Mouse (Mus musculus): Measurements from ENCODE around the gene Atp1b4. TPM values are rescaled to one million over a fixed set of nuclear protein-coding genes. Genes with fewer than 3 reads are reported as not detected.
"Not testable (repeated sequence)": the region's sequence is repeated elsewhere in the genome, so short reads cannot be mapped to it uniquely, and the experiment has no call there.

Gene Atp1b4
- not detected for polyA plus RNA-seq (2017; shearing (Covaris generic))

DNA sequence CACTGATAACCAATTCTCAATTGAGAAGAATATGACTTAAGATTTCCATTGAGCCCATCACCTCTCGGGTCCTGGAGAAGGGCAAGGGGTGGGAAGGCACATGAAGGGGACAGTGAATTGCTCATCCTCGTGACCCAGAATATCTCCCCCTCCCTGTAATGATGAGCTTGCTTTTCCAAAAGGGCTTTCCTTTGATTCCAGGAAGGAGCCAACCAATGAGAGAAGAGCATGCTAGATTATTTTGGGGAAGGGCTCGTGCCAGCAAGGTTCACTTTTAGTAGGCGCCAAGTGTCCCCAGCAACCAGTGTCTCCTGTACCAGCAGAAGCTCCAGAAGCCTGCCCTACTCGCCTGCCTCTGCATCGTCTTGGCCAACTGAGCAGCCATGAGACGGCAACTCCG, at the start of gene Atp1b4:
Gene Atp1b4 (plus strand): TSS at position 301 of the 400 bp plus-strand sequence.
- ATAC-seq: no peak

DNA sequence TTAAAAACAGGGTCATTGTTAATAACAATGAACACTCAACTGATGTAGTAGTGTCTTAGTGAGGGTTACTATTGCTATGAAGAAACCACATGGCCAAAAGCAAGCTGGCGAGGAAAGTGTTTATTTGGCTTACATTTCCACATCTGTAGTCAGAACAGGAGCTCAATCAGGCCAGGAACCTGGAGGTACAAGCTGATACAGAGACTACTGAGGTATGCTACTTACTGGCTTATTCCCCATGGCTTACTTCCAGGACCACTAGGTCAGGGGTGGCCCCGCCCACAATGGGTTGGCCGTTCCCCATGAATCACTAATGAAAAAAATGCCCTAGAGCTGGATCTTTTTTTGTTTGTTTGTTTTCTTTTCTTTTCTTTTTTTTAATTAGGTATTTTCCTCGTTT, 7.4 kb upstream of the Atp1b4 start:
- ATAC-seq: no peak

DNA sequence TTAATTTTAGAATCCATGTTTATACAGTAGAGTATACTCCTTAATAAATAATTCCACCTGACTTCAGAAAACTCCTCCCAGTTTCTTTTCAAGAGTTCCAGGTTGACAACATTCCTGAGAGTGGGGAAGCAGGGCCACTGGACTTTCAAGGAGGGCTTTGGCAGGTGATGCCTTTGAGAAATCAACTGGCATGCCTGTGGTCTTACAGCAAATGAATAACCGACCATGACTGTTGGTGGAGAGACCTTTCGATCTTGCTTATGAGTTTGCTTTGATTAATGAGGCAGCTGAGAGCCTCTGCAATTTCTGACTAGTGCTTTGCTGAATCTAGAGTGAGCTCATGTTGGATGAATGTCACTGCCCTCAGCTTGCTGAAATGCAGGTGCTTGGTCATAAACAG, 4.9 kb upstream of the Atp1b4 start:
- no peak for ATAC-seq

DNA sequence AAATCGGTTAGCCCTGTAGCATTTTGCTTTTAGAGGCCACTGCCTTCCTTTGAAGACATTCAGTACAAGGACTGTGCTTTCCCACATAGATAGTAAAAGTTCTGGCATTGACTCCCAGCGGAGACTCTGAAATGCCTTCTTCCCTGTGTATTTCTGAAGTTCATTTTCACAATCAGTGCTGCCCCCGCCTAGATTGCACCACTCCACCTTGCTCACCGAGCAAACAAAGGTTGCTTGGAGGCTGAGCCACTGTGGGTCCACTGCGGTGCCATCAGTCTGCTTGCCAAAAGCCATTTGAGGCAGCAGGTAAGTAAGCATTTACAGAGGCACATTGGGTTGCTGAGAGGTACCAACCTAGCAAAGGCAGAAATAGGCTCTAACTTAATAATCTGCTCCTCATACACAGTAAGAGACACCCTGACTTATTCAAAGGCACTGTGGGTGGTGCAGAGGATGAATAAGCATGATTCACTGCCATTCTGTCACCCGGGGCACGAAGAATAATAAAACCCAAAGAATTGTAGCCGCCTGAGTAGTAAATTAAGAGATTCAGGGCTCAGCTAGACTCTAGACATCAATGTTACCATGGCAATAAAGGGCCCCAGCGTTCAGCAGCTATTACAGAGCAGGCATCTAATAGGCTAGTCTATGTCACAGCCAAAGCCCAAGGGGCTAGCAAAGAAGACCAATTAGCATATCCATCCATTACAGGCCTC, 2.9 kb upstream of the Atp1b4 start:
- ATAC-seq: no peak

DNA sequence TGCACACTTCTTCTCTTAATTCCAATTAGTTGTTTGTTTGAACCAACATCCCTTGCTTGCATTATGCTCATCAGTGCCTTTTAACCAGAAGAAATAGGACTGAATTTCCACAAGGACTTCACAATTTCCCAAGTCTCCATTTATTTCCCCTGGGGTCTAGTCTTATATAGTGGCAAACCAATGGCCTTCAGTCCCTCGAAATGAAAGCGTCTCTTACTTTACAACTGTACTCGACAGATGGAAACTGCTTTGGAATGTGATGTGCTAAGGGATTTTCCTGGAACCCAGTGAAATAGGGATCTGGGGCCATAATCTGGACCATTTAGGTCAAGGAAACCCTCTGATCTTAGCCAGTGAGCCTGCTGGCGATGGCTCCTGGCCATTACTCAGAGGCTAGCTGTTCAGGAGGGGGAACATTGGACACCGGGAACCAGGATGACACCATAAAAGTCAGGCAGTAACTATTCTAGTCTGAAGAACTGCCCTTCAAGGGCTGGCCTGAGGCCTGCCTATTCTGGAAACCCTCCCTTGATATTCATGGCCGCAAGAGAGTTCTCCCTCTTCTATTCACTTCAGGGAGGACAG, 2.3 kb upstream of the Atp1b4 start:
- no peak for ATAC-seq

DNA sequence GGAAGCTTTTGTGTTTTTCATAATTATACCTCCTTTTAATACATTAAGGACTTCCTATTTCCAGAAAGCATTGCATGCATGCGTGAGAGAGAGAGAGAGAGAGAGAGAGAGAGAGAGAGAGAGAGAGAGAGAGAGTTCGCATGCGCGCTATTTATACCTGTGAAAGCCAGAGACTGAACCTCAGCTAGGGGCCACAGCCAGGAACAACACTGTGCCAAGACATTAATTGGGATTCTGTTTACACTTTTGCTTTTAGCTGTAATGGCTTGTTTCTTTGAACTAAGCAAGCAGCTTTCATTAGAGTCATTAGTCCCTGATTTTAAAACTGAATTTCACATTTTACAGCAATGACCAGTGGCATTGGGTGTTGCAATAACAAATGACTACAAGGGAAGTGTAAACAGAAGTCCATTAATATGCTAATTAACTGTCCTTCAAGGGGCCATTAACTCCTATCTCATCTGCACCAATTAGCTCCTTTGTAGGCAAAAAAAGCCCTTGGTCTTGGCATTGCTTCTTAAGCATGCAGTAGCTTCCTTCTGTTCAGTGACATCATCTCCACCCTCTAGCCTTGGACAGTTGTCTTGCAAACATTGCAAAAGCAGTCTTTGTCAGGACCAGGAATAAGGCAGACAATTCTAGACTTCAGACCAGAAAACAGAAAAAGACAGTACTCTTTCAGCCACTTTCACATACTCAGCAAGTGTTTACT, 14.9 kb downstream of the Atp1b4 start:
- ATAC-seq: no peak

DNA sequence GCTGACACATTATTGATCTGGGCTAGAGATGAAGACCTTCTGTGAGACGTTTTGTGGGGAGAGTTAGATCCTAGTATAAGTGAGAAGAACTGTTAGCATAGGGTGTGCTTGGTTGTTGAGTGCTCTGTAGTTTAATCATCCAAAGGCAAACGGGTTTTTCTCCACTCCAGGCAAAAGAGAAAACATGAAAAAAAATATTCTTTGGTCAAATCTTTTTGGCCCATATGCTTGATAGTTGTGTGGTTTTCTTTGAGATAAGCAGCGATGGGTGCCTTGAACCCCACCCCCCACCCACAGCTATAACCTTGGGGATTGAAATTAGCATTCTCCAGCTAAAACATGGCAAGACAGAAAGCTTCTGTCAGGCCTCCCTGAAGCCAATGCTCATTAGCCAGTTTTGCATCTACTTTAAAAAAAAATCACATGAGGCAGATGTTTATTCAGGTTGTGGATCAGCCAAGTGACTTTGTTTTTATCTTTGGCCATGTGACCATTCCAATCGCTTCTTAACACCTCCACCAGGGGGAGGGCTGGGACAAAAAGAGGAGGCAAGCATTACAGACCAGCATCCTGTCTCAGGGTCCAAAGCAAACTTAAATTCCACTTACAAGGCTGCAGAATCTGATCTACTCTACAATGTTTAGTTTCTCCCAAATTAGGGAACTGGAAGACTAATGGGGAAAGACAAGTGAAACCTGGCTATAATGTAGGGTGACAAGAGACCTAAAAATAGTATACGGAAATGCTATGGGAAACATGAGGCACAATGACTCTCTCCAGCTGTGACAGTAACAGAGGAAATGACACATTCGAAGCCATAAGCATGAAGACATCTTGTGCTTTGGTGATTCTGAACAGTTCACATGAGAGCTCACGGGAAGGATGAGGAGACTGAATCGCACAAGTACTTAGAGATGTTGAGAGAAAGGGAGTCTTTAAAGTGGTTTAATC, 18.6 kb downstream of the Atp1b4 start:
- ATAC-seq: no peak

DNA sequence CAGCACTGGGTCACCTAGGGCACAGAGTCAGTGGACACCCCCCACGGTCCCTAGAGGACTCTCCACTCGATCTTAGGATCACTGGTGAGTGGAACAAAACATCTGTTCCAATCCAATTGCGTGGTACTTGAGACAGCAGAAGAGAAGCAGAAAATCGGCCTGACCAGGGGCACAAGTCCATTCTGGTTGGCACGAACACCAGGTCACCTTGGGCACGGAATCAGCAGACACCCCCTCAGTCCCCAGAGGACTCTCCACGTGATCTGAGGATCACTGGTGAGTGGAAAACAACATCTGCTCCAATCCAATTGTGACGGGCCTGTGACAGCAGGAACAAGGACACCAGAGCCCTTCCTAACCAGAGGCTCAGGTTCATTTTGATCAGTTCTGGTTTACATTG, 46.0 kb downstream of the Atp1b4 start:
- no peak for ATAC-seq

DNA sequence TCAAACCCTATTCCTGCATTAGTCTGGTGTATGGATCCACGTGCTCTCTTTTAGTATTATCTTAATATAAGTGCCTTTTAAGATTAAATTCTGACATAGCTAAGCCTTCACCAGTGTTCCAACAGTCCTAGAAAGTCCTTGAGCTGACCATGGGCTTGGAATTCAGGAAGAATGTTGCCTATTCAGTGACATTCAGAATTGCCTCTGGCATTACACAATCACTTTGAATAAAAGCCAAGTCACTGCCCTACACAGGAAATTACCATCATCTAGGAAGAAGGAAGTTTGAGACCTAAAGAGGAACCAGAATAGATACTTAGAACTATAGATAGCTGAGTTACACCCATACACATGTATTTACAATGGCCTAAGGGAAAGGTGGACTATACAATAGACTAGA, 48.6 kb downstream of the Atp1b4 start:
- not testable (repeated sequence) for ATAC-seq

DNA sequence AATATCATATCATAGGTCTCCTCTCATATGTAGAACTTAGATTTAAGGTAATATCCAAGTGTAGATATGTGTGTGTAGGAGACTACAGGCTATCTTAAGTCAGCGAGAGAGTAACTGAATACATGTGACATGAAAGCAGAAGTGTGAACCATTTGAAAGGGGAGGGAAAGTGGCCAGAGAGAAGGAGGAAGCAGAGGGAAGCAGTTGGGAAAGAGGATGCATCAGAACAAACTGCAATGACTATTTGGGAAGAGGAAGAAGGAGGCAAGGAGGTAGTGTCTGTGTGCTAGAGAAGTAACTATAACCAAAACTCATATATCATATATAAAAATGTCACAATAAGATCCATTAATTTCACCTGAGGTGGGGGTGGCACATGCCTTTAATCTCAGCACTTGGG, 57.2 kb downstream of the Atp1b4 start:
- not testable (repeated sequence) for ATAC-seq

Other genes with a start within 250 kb of the Atp1b4 start
- gene Rhox10, start 249.7 kb upstream of the Atp1b4 start, polyA plus RNA-seq (2017; shearing (Covaris generic)): not detected
- not detected for gene Rhox11, start 231.0 kb upstream of the Atp1b4 start, polyA plus RNA-seq (2017; shearing (Covaris generic))
- gene Rhox12, start 205.3 kb upstream of the Atp1b4 start, polyA plus RNA-seq (2017; shearing (Covaris generic)): not detected
- not detected for gene Rhox13, start 195.0 kb upstream of the Atp1b4 start, polyA plus RNA-seq (2017; shearing (Covaris generic))
- gene Zbtb33, start 126.4 kb upstream of the Atp1b4 start, polyA plus RNA-seq (2017; shearing (Covaris generic)): 1 to 10 TPM; 1.1 to 1.7 TPM
- gene Tmem255a, start 63.7 kb upstream of the Atp1b4 start, polyA plus RNA-seq (2017; shearing (Covaris generic)): 1 to 10 TPM; 3.7 to 5.0 TPM
- 10 to 100 TPM; 74.5 to 77.5 TPM for gene Lamp2, start 140.3 kb downstream of the Atp1b4 start, polyA plus RNA-seq (2017; shearing (Covaris generic))

Data from activated CD4-positive, CD25-positive, alpha-beta regulatory T cell, adult 4 months (primary cell).